ENCODE assay signal across 8 mouse cellular contexts in genomic region chr15:77342962-77343526, GRCm38 (mm10). TPM values are rescaled to one million over a fixed set of nuclear protein-coding genes. Genes with fewer than 3 reads are reported as not detected.
DNase-seq lines count a peak whose midpoint lies in the region; ATAC-seq and TF ChIP-seq lines count a peak whose summit lies in the region.

No protein-coding gene starts in this region.

- H3K4me1 ChIP-seq in heart, adult 2 months (ENCODE audit: control insufficient read depth, insufficient read depth, low read length): peaks cover 13% of the 10 kb centered on the region
- H3K4me1 ChIP-seq in brown adipose tissue, adult 24 weeks (ENCODE audit: control insufficient read depth, insufficient read depth, insufficient read length, low read length): peaks cover 5% of the 10 kb centered on the region
- peaks cover 16% of the 10 kb centered on the region for H3K4me1 ChIP-seq in hindbrain, embryonic 14.5 days (replicated peaks; ENCODE audit: control insufficient read depth, insufficient read depth, low read length)
- H3K4me1 ChIP-seq in midbrain, embryonic 11.5 days (ENCODE audit: control insufficient read depth, insufficient read depth, low read length): peaks cover 11% of the 10 kb centered on the region

- no peaks in the 10 kb centered on the region for H3K9me3 ChIP-seq in hindbrain, embryonic 14.5 days (ENCODE audit: control insufficient read depth, low read length)
- no peaks in the 10 kb centered on the region for H3K9me3 ChIP-seq in midbrain, embryonic 11.5 days (ENCODE audit: control insufficient read depth, low read length)

- peak overlapping the region; percentile 54 for H3K9ac ChIP-seq in heart, adult 2 months (ENCODE audit: low read depth, low read length)
- peak overlapping the region; percentile 50 for H3K9ac ChIP-seq in hindbrain, embryonic 14.5 days
- peak overlapping the region; percentile 65 for H3K9ac ChIP-seq in midbrain, embryonic 11.5 days (ENCODE audit: low read length)

- intact Hi-C loops in heart, adult 2 months (cut with DNase I): loop anchor here (1.0 kb wide), 1 partner anchor 15 kb away; no protein-coding TSS in a partner anchor

- no peak for TF ChIP-seq CTCF in heart, adult 2 months (IDR thresholded peaks at IDR 0.05)

- peak overlapping the region; percentile 48 for H3K4me3 ChIP-seq in heart, adult 2 months
- peak overlapping the region; percentile 42 for H3K4me3 ChIP-seq in brown adipose tissue, adult 24 weeks (ENCODE audit: insufficient read depth, low read depth, low read length)
- 0 out of 2 replicates have a peak overlapping the region, but pooled peaks have one; percentile 1 for H3K4me3 ChIP-seq in hindbrain, embryonic 14.5 days (replicated peaks; ENCODE audit: low read length)
- peak overlapping the region; percentile 7; the same call in 1 of the 2 replicates for H3K4me3 ChIP-seq in midbrain, embryonic 11.5 days (ENCODE audit: low read depth, low read length)

- no peaks in the 10 kb centered on the region for H3K36me3 ChIP-seq in heart, adult 2 months (ENCODE audit: control insufficient read depth, insufficient read depth, low read length)
- H3K36me3 ChIP-seq in hindbrain, embryonic 14.5 days (replicated peaks; ENCODE audit: control insufficient read depth, insufficient read depth): no peaks in the 10 kb centered on the region
- H3K36me3 ChIP-seq in midbrain, embryonic 11.5 days (ENCODE audit: control insufficient read depth, insufficient read depth, low read length): no peaks in the 10 kb centered on the region

- ATAC-seq in hindbrain, embryonic 14.5 days (ENCODE audit: low FRiP score): no peak
- peak; percentile 25; the same call in 1 of the 2 replicates for ATAC-seq in midbrain, embryonic 11.5 days (ENCODE audit: low FRiP score)

- no peak for DNase-seq in heart, adult 2 months
- no peak for DNase-seq in heart, adult 9 months (ENCODE audit: low spot score in 2 of 2)
- DNase-seq in hindbrain, embryonic 14.5 days (ENCODE audit: low spot score): no peak
- no peak for DNase-seq in midbrain, embryonic 11.5 days (ENCODE audit: low spot score, missing footprints)
- no peak for DNase-seq in thymus, postnatal 14 days
- DNase-seq in layer of hippocampus, adult 18-20 months (ENCODE audit: low spot score in 2 of 2): no peak
- DNase-seq in thymus, postnatal 10 days (ENCODE audit: low spot score in 2 of 2): no peak

- peak overlapping the region; percentile 81 for H3K27ac ChIP-seq in heart, adult 2 months
- H3K27ac ChIP-seq in brown adipose tissue, adult 24 weeks (replicated peaks; ENCODE audit: low read depth, low read length): peak overlapping the region; percentile 47
- H3K27ac ChIP-seq in hindbrain, embryonic 14.5 days: peak overlapping the region; percentile 72
- H3K27ac ChIP-seq in midbrain, embryonic 11.5 days (ENCODE audit: low read depth, low read length): 0 out of 2 replicates have a peak overlapping the region, but pooled peaks have one; percentile 15

- no peak; the same call in 1 of the 2 replicates for TF ChIP-seq POLR2A in heart, adult 2 months (IDR thresholded peaks at IDR 0.05; ENCODE audit: insufficient read depth, low read depth, low read length)

- H3K4me2 ChIP-seq in hindbrain, embryonic 14.5 days (replicated peaks): peak overlapping the region; percentile 43
- peak overlapping the region; percentile 42 for H3K4me2 ChIP-seq in midbrain, embryonic 11.5 days

- no peaks in the 10 kb centered on the region for H3K27me3 ChIP-seq in heart, adult 2 months (ENCODE audit: control insufficient read depth, insufficient read depth, low read length)
- H3K27me3 ChIP-seq in hindbrain, embryonic 14.5 days (ENCODE audit: control insufficient read depth, insufficient read depth, low read length): no peaks in the 10 kb centered on the region
- no peaks in the 10 kb centered on the region for H3K27me3 ChIP-seq in midbrain, embryonic 11.5 days (ENCODE audit: control insufficient read depth, insufficient read depth, low read length)

- 11% methylated on average over 18 of the region's 18 CpGs for WGBS in heart, adult 2 months
- WGBS in hindbrain, embryonic 14.5 days: 25% methylated on average over 18 of the region's 18 CpGs
- WGBS in midbrain, embryonic 11.5 days: 33% methylated on average over 18 of the region's 18 CpGs

- TF ChIP-seq EP300 in heart, adult 2 months (IDR thresholded peaks at IDR 0.05; ENCODE audit: insufficient read depth, low read depth, low read length): 0 out of 2 replicates have a peak, but pooled peaks have one; percentile 9

- no peaks in the 10 kb centered on the region for H3K79me2 ChIP-seq in heart, adult 2 months (replicated peaks; ENCODE audit: control insufficient read depth, insufficient read depth, low read length)

RNA-seq across cellular contexts. Expression of gene Rbfox2, which starts 36.2 kb away (rescaled TPM):
- total RNA-seq in heart, adult 2 months (2021): 100 to 1,000 TPM; 106 to 110 TPM
- polyA plus RNA-seq in heart, adult 2 months (2012; rRNA removed): 86.0 and 145 TPM in 2 replicates
- polyA plus RNA-seq in brown adipose tissue, adult 24 weeks (2012; ENCODE audit: insufficient read depth, insufficient read length, missing spikeins): 23.6 and 30.5 TPM in 2 replicates
- polyA plus RNA-seq in hindbrain, embryonic 14.5 days (2014; fragmentation: Nextera tagmentation; extraction: Ambion mirVana): 154 and 164 TPM in 2 replicates
- polyA plus RNA-seq in midbrain, embryonic 11.5 days (2014; fragmentation: Nextera tagmentation; extraction: Ambion mirVana): 73.2 and 79.9 TPM in 2 replicates
- total RNA-seq in layer of hippocampus, adult 18-20 months (2021): 100 to 1,000 TPM; 238 to 245 TPM

RNA-seq across cellular contexts. Expression of gene Apol7a, which starts 55.9 kb away (rescaled TPM):
- under 1 TPM in 1 of 2 experiments, not detected in 1; 0.13 TPM for total RNA-seq in heart, adult 2 months (2021)
- 0.23 and 0.29 TPM in 2 replicates for polyA plus RNA-seq in heart, adult 2 months (2012; rRNA removed)
- not detected in 2 replicates for polyA plus RNA-seq in brown adipose tissue, adult 24 weeks (2012; ENCODE audit: insufficient read depth, insufficient read length, missing spikeins)
- not detected in 2 replicates for polyA plus RNA-seq in hindbrain, embryonic 14.5 days (2014; fragmentation: Nextera tagmentation; extraction: Ambion mirVana)
- polyA plus RNA-seq in midbrain, embryonic 11.5 days (2014; fragmentation: Nextera tagmentation; extraction: Ambion mirVana): not detected in 2 replicates
- total RNA-seq in layer of hippocampus, adult 18-20 months (2021): not detected

Comparison
In these comparisons a context has a peak if more than half of its experiments do, and no peak if none do; other contexts are left out.
1. H3K27ac ChIP-seq: peak in every context shown above with its lines; median percentile 81 in heart, adult 2 months; 72 in hindbrain, embryonic 14.5 days; 47 in brown adipose tissue, adult 24 weeks; 15 in midbrain, embryonic 11.5 days.